Mouse (Mus musculus) CH12.LX (cell line): ENCODE data around the gene Chd1. TPM values are rescaled to one million over a fixed set of nuclear protein-coding genes. Genes with fewer than 3 reads are reported as not detected.

Experiments used
- DNase-seq: peaks from one replicate; pipeline ENCODE4 v3.0.0-alpha.2; 2013; ENCODE audit errors: extremely low read depth
- H3K27ac ChIP-seq: 2 replicates; pipeline ENCODE4 v1.5.1; 2012; ENCODE audit warnings: low read depth, mild to moderate bottlenecking, control low read depth, moderate library complexity; ENCODE audit not compliant: insufficient read depth
- H3K27me3 ChIP-seq: replicated peaks from 2 replicates; pipeline ENCODE3; 2012; ENCODE audit warnings: inconsistent platforms
- H3K36me3 ChIP-seq, 2 experiments: replicated peaks in 1 of 2; 2 replicates each; pipeline versions ENCODE3 to v1.6.1; 2012; ENCODE audit warnings: inconsistent platforms in 1 of 2, low read length in 1 of 2, mild to moderate bottlenecking in 1 of 2, mixed read lengths in 1 of 2, moderate library complexity in 1 of 2; ENCODE audit not compliant: control insufficient read depth in 1 of 2, insufficient read depth in 1 of 2
- H3K4me1 ChIP-seq, 2 experiments: 2 replicates each; pipeline ENCODE4 v1.6.1; 2012; ENCODE audit warnings: inconsistent platforms in 1 of 2, moderate library complexity in 1 of 2; ENCODE audit not compliant: insufficient read depth in 2 of 2, control insufficient read depth in 1 of 2
- H3K4me2 ChIP-seq: 2 replicates; pipeline ENCODE4 v1.6.1; 2012; ENCODE audit warnings: low read depth, mild to moderate bottlenecking, control low read depth; ENCODE audit not compliant: poor library complexity, insufficient read depth, severe bottlenecking
- H3K4me3 ChIP-seq, 3 experiments: fragments of 150-350 bp in 1 of 3; sonication (generic) in 1 of 3; replicated peaks in 1 of 3; 2 replicates each; pipeline versions ENCODE3 to v1.5.1; 2011 to 2012; ENCODE audit warnings: low read depth in 2 of 3, low read length in 2 of 3, mild to moderate bottlenecking in 2 of 3, moderate library complexity in 2 of 3, control low read depth in 1 of 3, improper control_type of control experiment in 1 of 3, inconsistent platforms in 1 of 3, mixed read lengths in 1 of 3; ENCODE audit not compliant: poor library complexity in 1 of 3
- H3K79me2 ChIP-seq: replicated peaks from 2 replicates; pipeline ENCODE4 v1.6.1; 2012; ENCODE audit warnings: mild to moderate bottlenecking, moderate library complexity; ENCODE audit not compliant: control insufficient read depth, poor library complexity, insufficient read depth, severe bottlenecking; ENCODE audit errors: extremely low read depth
- H3K9ac ChIP-seq: 2 replicates; pipeline ENCODE4 v1.6.1; 2012; ENCODE audit warnings: low read depth, mild to moderate bottlenecking, control low read depth, moderate library complexity; ENCODE audit not compliant: insufficient read depth
- H3K9me3 ChIP-seq: replicated peaks from 2 replicates; pipeline ENCODE3; 2012; ENCODE audit warnings: low read length, inconsistent platforms, mixed read lengths
- BHLHE40 ChIP-seq: IDR thresholded peaks from 2 replicates; pipeline ENCODE4 v1.6.1; 2011; ENCODE audit warnings: mild to moderate bottlenecking, low read depth, low read length, improper control_type of control experiment
- CHD1 ChIP-seq: IDR thresholded peaks from 2 replicates; pipeline ENCODE4 v1.6.1; 2012; ENCODE audit warnings: low read depth, low read length, improper control_type of control experiment, inconsistent platforms
- CTCF ChIP-seq, 2 experiments: IDR thresholded peaks in 1 of 2; conservative IDR thresholded peaks in 1 of 2; 2 replicates each; pipeline ENCODE4 v1.5.1; 2011 to 2012; ENCODE audit warnings: low read depth in 2 of 2, low read length in 2 of 2, improper control_type of control experiment in 1 of 2, inconsistent platforms in 1 of 2, mild to moderate bottlenecking in 1 of 2, moderate library complexity in 1 of 2
- E2F4 ChIP-seq: IDR thresholded peaks from 2 replicates; pipeline ENCODE4 v1.6.1; 2011; ENCODE audit warnings: low read depth, low read length, improper control_type of control experiment; ENCODE audit not compliant: insufficient replicate concordance
- GABPA ChIP-seq: IDR thresholded peaks from 2 replicates; pipeline ENCODE4 v1.6.1; 2012; ENCODE audit warnings: low read depth, low read length, improper control_type of control experiment, inconsistent platforms; ENCODE audit not compliant: insufficient replicate concordance
- HCFC1 ChIP-seq: IDR thresholded peaks from 2 replicates; pipeline ENCODE4 v1.6.1; 2012; ENCODE audit warnings: low read depth, mild to moderate bottlenecking, inconsistent platforms, low read length, improper control_type of control experiment
- JUN ChIP-seq: IDR thresholded peaks from 2 replicates; pipeline ENCODE4 v1.6.1; 2011; ENCODE audit warnings: low read depth, mild to moderate bottlenecking, low read length, improper control_type of control experiment, moderate library complexity; ENCODE audit not compliant: insufficient read depth
- JUND ChIP-seq: conservative IDR thresholded peaks from 2 replicates; pipeline ENCODE4 v1.6.1; 2011; ENCODE audit warnings: low read depth, low read length, improper control_type of control experiment
- MAFK ChIP-seq: IDR thresholded peaks from 2 replicates; pipeline ENCODE4 v1.6.1; 2011; ENCODE audit warnings: low read length, improper control_type of control experiment; ENCODE audit not compliant: insufficient replicate concordance
- MAX ChIP-seq: IDR thresholded peaks from 2 replicates; pipeline ENCODE4 v1.6.1; 2011; ENCODE audit warnings: low read length, improper control_type of control experiment
- MYC ChIP-seq: IDR thresholded peaks from 2 replicates; pipeline ENCODE4 v1.6.1; 2011; ENCODE audit warnings: low read depth, mild to moderate bottlenecking, improper control_type of control experiment, low read length
- PAX5 ChIP-seq: IDR thresholded peaks from 2 replicates; pipeline ENCODE4 v1.6.1; 2012; ENCODE audit warnings: low read length, inconsistent platforms, mixed read lengths
- POLR2AphosphoS2 ChIP-seq: IDR thresholded peaks from 2 replicates; pipeline ENCODE4 v1.6.1; 2011; ENCODE audit warnings: low read depth, low read length, improper control_type of control experiment
- TCF12 ChIP-seq: IDR thresholded peaks from 2 replicates; pipeline ENCODE4 v1.6.1; 2014; ENCODE audit warnings: low read depth, mild to moderate bottlenecking, inconsistent platforms, low read length, improper control_type of control experiment
- UBTF ChIP-seq: IDR thresholded peaks from 2 replicates; pipeline ENCODE4 v1.6.1; 2012; ENCODE audit warnings: low read depth, mild to moderate bottlenecking, inconsistent platforms, low read length, improper control_type of control experiment, moderate library complexity
- USF1 ChIP-seq: IDR thresholded peaks from 2 replicates; pipeline ENCODE4 v1.6.1; 2014; ENCODE audit warnings: low read depth, mild to moderate bottlenecking, inconsistent platforms, low read length, improper control_type of control experiment
- USF2 ChIP-seq: conservative IDR thresholded peaks from 2 replicates; pipeline ENCODE4 v1.6.1; 2011; ENCODE audit warnings: low read depth, low read length, improper control_type of control experiment
- ZKSCAN1 ChIP-seq: IDR thresholded peaks from 2 replicates; pipeline ENCODE4 v1.6.1; 2012; ENCODE audit warnings: low read depth, inconsistent platforms, low read length, improper control_type of control experiment, borderline replicate concordance
- ZMIZ1 ChIP-seq: IDR thresholded peaks from 2 replicates; pipeline ENCODE4 v1.6.1; 2012; ENCODE audit warnings: low read depth, mild to moderate bottlenecking, inconsistent platforms, low read length, improper control_type of control experiment
- dilution Hi-C: fragments of 300-500 bp; cut with MboI; formaldehyde crosslinking; loops from 2 replicates; pipeline ENCODE4 v1.14.3; 2020; ENCODE audit warnings: low sequenced_read_pairs; ENCODE audit not compliant: extremely low pct_unique_long_range_greater_than_20kb, extremely low pct_ligation_motif_present
- in situ Hi-C: fragments of 300-500 bp; cut with MboI; formaldehyde crosslinking; loops from 3 replicates; pipeline ENCODE4 v1.14.3; 2019; ENCODE audit warnings: low sequenced_read_pairs, low pct_ligation_motif_present, low pct_unique_long_range_greater_than_20kb, mixed read lengths
- polyA plus RNA-seq: library from polyadenylated mRNA; unstranded; fragments of >175 nt; gene quantifications from 2 replicates; pipeline ENCODE4 v1.2.1, GENCODE M21; 2012; ENCODE audit warnings: low read depth; ENCODE audit not compliant: insufficient read length
- total RNA-seq, 2 experiments: library from RNA; depleted of rRNA; stranded (reverse); fragments of 300-350 nt in 1 of 2; fragments of >200 nt in 1 of 2; gene quantifications; 2 replicates each; pipeline ENCODE4 v1.2.3; 2012 to 2014

The Chd1 gene
- total and polyA plus RNA-seq, 3 experiments = 29.6 to 45.0 (median 32.0) TPM

- in situ Hi-C loops (loop anchor here (25.0 kb wide), 1 partner anchor 1097 kb away; no protein-coding TSS in a partner anchor), dilution Hi-C loops (no loop called here)
- TF ChIP-seq ZKSCAN1 = no peak
- no peak for TF ChIP-seq CTCF (conservative IDR thresholded peaks at IDR 0.05 in 1 of 2, IDR thresholded peaks at IDR 0.05 in 1 of 2; ENCODE audit: low read depth in 2 of 2, low read length in 2 of 2)
- no peak for TF ChIP-seq MAFK
- TF ChIP-seq PAX5 = no peak
- TF ChIP-seq GABPA = no peak
- TF ChIP-seq MAX = no peak
- no peak for TF ChIP-seq TCF12
- TF ChIP-seq E2F4 = no peak
- TF ChIP-seq POLR2AphosphoS2 = no peak
- TF ChIP-seq ZMIZ1 = no peak
- TF ChIP-seq JUN = no peak
- TF ChIP-seq HCFC1 = no peak
- no peak for TF ChIP-seq USF1
- TF ChIP-seq BHLHE40 = no peak
- TF ChIP-seq JUND = no peak
- no peak for TF ChIP-seq CHD1
- TF ChIP-seq UBTF = no peak
- no peak for TF ChIP-seq USF2
- no peak for TF ChIP-seq MYC
- no peak overlapping the region for H3K4me2 ChIP-seq
- H3K4me3 ChIP-seq = no peak overlapping the region
- H3K27me3 ChIP-seq = no peaks in the 10 kb centered on the region
- H3K27ac ChIP-seq = no peak overlapping the region
- DNase-seq = no peak
- H3K9me3 ChIP-seq = no peaks in the 10 kb centered on the region
- peaks cover under 1 to 49% of the 10 kb centered on the region in 2 experiments for H3K36me3 ChIP-seq
- peaks cover 17% of the 10 kb centered on the region for H3K79me2 ChIP-seq
- no peak overlapping the region for H3K9ac ChIP-seq
- H3K4me1 ChIP-seq = peaks cover 4 to 66% of the 10 kb centered on the region in 2 experiments
These were observed 110.7 kb downstream of the Chd1 start for GRCm38 (mm10) chr17:15815312-15816018.
